Mouse (Mus musculus) bone marrow macrophage, adult 2 months (primary cell): ENCODE measurements around the gene Olfr695. TPM values are rescaled to one million over a fixed set of nuclear protein-coding genes. Genes with fewer than 3 reads are reported as not detected.
"Not testable (repeated sequence)": the region's sequence is repeated elsewhere in the genome, so short reads cannot be mapped to it uniquely, and the experiment has no call there.

Experiments used
- H3K27ac ChIP-seq: 2 replicates; pipeline ENCODE4 v1.5.1; 2012; ENCODE audit warnings: low read depth, low read length; ENCODE audit not compliant: insufficient read depth
- H3K4me1 ChIP-seq: 2 replicates; pipeline ENCODE4 v1.6.1; 2012; ENCODE audit warnings: low read length; ENCODE audit not compliant: control insufficient read depth, insufficient read depth
- H3K4me3 ChIP-seq: 2 replicates; pipeline ENCODE4 v1.5.1; 2012; ENCODE audit warnings: mild to moderate bottlenecking, low read length, moderate library complexity; ENCODE audit not compliant: insufficient read depth
- CTCF ChIP-seq: IDR thresholded peaks from 2 replicates; pipeline ENCODE4 v1.5.1; 2012; ENCODE audit warnings: low read depth, mild to moderate bottlenecking, low read length, moderate library complexity
- POLR2A ChIP-seq: IDR thresholded peaks from 2 replicates; pipeline ENCODE4 v1.6.1; 2012; ENCODE audit warnings: mild to moderate bottlenecking, low read depth, low read length, borderline replicate concordance
- polyA plus RNA-seq: library from polyadenylated mRNA; stranded (reverse); fragments of >200 nt; gene quantifications from 2 replicates; pipeline ENCODE4 v1.2.4, GENCODE M21; 2012; ENCODE audit not compliant: missing spikeins, insufficient read depth, insufficient read length

Gene Olfr695
- not detected in 2 replicates for polyA plus RNA-seq

DNA sequence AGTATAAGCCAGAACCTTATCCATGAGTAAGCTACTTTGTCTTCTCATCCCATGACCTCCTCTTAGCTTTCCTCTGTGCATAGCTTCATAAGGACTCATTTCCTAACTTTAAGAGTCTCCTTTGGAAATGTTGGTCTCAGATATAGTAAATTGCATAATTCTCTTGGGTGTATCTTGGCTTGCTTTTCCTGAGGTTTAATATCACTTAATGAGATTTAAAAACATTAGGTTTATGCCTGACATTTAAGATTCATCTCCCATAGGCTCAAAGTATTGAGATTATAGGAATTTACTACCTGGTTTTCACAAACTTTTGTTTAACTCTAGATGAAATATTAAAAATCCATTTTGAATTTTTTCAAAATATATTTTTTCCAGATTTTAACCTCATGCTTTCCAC lies at the start of gene Olfr695:
Gene Olfr695, minus strand, starts transcription at position 101 of the 400 bp plus-strand sequence.
- TF ChIP-seq CTCF (no peak), POLR2A (no peak)
- peaks cover 3% of the 10 kb centered on the region for H3K4me1 ChIP-seq

DNA sequence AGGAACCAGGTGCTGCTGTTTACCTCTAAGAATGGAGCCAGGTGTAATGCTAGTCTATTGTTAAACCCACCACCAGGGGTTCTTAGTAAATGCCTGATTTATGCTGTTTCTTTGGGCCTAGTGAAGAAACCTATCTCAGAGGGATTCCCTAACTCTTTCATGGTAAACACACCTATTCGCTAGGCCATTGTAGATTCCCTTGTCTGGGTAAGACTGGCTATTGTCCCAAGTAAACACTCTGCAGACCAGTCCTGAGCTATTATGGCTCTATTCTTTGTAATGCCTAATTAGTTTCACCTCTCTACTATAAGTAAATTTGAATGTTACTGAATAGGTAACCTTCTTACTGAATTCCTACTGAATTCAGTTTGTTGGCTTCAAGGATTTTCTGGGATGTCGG lies 44.8 kb upstream of the Olfr695 start:
- not testable (repeated sequence) for H3K4me3 ChIP-seq, H3K27ac ChIP-seq, H3K4me1 ChIP-seq

More for the DNA sequence above, at the start of gene Olfr695:
- H3K4me3 ChIP-seq, result no peak within 1 kb of the TSS
- no peak within 1 kb of the TSS for H3K27ac ChIP-seq

DNA sequence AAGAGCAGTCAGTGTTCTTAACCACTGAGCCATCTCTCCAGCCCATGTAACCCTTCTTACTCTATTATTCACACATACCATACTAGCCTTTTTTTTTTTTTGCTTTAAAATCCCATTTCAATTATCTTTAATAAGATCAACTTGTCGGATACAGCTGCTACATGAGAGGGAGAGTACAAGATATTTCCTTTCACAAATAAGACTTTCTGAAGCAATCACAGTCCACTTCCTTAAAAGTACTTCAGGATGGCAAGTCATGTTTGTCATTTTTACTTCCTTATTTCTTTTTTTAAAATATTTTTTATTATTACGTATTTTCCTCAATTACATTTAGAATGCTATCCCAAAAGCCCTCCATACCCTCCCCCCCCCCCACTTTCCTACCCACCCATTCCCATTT lies 42.6 kb upstream of the Olfr695 start:
- TF ChIP-seq CTCF (no peak), POLR2A (no peak)
- no peak overlapping the region for H3K4me3 ChIP-seq
- peaks cover 8% of the 10 kb centered on the region for H3K4me1 ChIP-seq
- H3K27ac ChIP-seq, result peak overlapping the region; percentile 79

DNA sequence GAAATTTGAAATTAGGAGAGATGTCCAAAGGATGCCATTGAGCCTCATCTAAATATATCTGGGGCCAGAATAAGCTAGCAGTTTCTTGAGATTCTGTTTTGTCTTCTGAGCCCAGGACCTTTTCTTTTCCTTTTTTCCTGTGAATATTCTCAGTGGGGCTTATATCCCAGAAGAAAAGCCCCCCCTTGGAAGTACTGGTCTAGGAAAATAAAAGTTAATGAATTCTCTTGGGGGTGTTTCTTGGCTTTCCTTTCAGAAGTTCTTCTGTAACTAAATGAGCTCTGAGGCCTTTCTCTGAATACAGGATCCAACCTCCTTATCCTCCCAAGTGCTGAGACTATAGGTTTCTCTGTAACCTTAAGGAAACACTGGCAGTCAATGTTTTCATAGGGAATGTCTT lies 39.1 kb upstream of the Olfr695 start, which contains the start of gene Olfr698:
Gene Olfr698, minus strand, starts transcription at position 101 of the 400 bp plus-strand sequence.
- TF ChIP-seq CTCF, result no peak
- TF ChIP-seq POLR2A, result no peak
- peaks cover 3% of the 10 kb centered on the region for H3K4me1 ChIP-seq
- no peak within 1 kb of the TSS for H3K4me3 ChIP-seq
- no peak within 1 kb of the TSS for H3K27ac ChIP-seq

DNA sequence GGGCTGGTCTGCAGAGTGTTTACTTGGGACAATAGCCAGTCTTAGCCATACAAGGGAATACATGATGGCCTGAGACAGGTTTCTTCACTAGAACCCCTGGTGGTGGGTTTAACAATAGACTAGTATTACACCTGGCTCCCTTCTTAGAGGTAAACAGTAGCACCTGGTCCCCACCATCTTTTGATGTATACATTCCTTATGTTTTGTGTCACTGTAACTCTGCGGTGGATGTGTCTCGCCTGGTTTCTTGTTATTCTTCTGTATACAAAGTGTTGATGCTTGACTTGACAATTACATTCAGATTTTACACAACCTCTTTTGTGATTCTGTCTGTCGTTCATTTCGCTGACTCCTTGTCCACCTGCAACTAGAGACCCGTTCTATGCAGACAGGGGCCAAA lies 29.6 kb upstream of the Olfr695 start:
- H3K4me1 ChIP-seq, result no peaks in the 10 kb centered on the region
- TF ChIP-seq POLR2A (no peak), CTCF (no peak)
- no peak overlapping the region for H3K4me3 ChIP-seq
- no peak overlapping the region for H3K27ac ChIP-seq

DNA sequence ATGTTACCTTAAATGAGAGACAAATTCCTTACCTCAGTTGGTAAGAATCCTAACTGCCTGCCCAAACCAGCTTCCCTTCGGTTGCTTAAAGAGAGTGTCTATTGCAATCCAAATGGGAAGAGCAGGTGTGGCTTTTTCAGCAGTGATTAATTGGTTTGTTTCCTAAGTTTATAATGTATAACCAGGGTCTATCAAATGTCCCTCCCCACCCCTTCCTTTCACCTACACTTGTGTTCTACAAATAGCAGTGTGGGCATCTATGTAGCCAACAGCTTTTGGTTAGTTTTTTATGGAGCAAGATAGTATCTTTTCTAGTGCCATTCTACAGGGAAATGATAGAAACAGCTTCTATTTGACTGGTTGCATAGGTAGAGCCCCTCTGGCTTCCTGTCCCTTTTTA lies 26.1 kb upstream of the Olfr695 start, which contains the start of gene Olfr697:
Gene Olfr697, minus strand, starts transcription at position 101 of the 400 bp plus-strand sequence.
- Histone ChIP-seq H3K4me1 (no peaks in the 10 kb centered on the region), H3K27ac (no peak within 1 kb of the TSS), H3K4me3 (no peak within 1 kb of the TSS)
- no peak for TF ChIP-seq POLR2A
- TF ChIP-seq CTCF, result no peak

DNA sequence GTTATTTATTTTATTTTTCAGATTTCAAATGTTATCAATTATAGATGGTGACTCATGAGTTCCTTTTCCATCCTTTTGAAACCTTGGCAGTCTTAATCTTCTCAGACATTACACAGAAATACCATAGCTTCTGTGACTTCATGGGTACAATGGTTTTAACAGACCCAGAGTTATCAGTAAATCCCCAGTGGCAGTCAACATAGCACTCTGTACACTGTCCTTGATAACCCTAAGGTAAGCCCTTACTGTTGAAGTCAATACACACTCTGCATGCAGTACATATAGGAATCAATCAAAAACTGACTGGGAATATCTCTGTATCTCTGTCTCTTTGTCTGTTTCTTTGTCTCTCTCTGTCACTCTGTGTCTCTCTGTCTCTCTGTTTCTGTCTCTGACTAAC lies 20.8 kb upstream of the Olfr695 start:
- H3K4me1 ChIP-seq, result no peaks in the 10 kb centered on the region
- TF ChIP-seq POLR2A (no peak), CTCF (no peak)

DNA sequence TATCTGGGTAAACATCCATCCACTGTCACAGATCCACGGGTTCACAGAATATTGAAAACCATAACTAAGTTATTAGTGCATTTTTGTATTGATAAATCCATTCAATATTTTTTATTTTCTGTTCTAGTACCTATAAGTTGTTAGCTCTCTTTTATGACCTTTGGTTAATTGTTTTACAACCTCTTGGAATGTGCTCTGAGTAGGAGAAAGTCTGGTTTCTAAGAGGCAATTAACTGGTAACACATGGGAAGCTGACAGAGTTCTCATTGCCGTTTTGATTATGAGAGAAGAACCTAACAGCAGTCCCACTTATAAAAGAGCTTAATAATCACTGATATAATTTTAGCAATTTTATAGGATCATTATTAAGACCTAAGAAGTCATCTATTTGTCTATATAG lies 17.5 kb upstream of the Olfr695 start:
- no peak overlapping the region for H3K4me3 ChIP-seq
- no peak overlapping the region for H3K27ac ChIP-seq
- no peaks in the 10 kb centered on the region for H3K4me1 ChIP-seq
- no peak for TF ChIP-seq CTCF
- no peak for TF ChIP-seq POLR2A

More for the DNA sequence above, 20.8 kb upstream of the Olfr695 start:
- Histone ChIP-seq H3K27ac (no peak overlapping the region), H3K4me3 (no peak overlapping the region)

DNA sequence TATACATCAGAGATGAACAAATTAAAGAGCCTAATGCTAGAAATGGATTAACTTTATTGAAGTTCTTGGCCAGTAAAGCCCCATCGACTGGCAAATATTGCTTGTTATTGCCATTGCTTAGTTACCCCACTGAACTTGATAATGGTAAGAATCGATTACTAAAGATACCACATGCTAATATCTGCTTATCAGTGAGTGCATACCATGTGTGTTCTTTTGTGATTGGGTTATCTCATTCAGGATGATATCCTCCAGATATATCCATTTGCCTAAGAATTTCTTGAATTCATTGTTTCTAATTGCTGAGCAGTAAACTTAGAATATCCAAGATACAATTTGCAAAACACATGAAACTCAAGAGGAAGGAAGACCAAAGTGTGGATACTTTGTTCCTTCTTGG lies 9.5 kb upstream of the Olfr695 start:
- not testable (repeated sequence) for H3K27ac ChIP-seq, H3K4me1 ChIP-seq, H3K4me3 ChIP-seq

DNA sequence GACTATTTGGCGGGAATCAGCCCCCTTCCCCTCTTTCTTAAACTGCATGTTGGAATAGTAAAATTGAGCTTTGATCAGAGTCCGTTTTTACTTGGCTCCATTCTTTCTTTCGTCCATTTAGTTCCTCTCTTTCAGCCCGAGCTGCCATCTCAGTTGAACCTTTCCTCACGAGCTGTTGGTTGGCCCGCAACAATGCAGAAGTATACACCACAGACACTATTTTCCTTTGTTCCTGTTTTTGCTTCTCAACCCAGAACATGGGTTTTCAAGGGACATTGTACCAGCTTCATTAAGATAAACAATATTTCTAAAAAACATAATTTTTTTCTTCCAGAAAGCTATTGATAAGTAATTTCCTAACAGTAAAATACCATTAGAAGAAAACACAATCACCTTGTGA lies 4.7 kb downstream of the Olfr695 start:
- peaks cover 5% of the 10 kb centered on the region for H3K4me1 ChIP-seq
- H3K27ac ChIP-seq, result peak overlapping the region; percentile 27
- TF ChIP-seq POLR2A (no peak), CTCF (no peak)
- no peak overlapping the region for H3K4me3 ChIP-seq

DNA sequence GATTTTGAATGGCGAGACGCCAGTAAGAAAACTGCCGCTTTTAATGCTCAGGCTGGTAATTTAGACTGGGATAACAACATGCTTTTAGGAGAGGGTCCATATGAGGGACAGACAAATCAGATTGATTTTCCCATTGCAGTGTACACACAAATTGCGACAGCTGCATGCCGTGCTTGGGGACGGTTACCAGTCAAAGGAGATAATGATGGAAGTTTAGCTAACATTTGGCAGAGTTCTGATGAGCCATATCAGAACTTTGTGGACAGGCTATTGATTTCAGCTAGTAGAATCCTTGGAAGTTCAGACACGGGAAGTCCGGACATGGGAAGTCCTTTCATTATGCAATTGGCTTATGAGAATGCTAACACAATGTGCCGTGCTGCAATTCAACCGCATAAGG lies 8.5 kb downstream of the Olfr695 start:
- H3K27ac ChIP-seq, H3K4me3 ChIP-seq, H3K4me1 ChIP-seq: not testable (repeated sequence)
